ENCODE assay signal across 9 mouse cellular contexts in the genomic region with DNA sequence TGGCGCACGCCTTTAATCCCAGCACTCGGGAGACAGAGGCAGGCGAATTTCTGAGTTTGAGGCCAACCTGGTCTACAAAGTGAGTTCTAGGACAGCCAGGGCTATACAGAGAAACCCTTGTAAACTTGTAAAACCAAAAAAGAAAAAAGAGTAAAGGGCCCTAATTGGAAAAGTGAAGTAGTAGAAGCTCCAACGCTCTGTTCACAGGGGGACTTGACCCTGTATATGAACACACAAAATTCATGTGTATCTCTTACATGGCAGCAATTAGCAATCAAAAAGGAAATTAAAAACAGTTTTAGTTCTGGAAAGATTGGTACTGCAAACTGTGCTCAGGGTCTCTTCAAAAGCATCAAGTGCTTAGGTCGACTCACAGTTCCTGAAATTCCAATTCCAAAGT. TPM values are rescaled to one million over a fixed set of nuclear protein-coding genes. Genes with fewer than 3 reads are reported as not detected.
A peak's percentile ranks its signal among the peaks of the same experiment; 100 is the strongest.
DNase-seq lines count a peak whose midpoint lies in the region; ATAC-seq and TF ChIP-seq lines count a peak whose summit lies in the region.
"Had no signal": no experiment of that assay in that cellular context is flagged by ENCODE, and none has a peak within 500 bp of the region (broad histone marks: within the 10 kb centered on the region; RNA-seq: fewer than 3 reads in every experiment).

No protein-coding gene starts in this region.

- H3K79me2 ChIP-seq in CH12.LX (replicated peaks; ENCODE audit: control insufficient read depth, extremely low read depth, insufficient read depth, poor library complexity, severe bottlenecking): peaks cover 37% of the 10 kb centered on the region

- peak overlapping the region; percentile 99 for H3K27ac ChIP-seq in heart, embryonic 10.5 days
- H3K27ac ChIP-seq in CH12.LX (ENCODE audit: insufficient read depth, low read depth): no peak overlapping the region
- peak overlapping the region; percentile 93 for H3K27ac ChIP-seq in forebrain, postnatal 0 days (ENCODE audit: low read depth, low read length)
- peak overlapping the region; percentile 84 for H3K27ac ChIP-seq in liver, postnatal 0 days (ENCODE audit: low read depth)

- no peak for TF ChIP-seq RAD21 in CH12.LX (IDR thresholded peaks at IDR 0.05; ENCODE audit: low read depth, low read length)

- WGBS in heart, embryonic 10.5 days: 32% methylated on average over 6 of the region's 6 CpGs
- WGBS in forebrain, postnatal 0 days: 28% methylated on average over 6 of the region's 6 CpGs
- WGBS in liver, postnatal 0 days (ENCODE audit: insufficient replicate concordance): 24% methylated on average over 6 of the region's 6 CpGs

- H3K4me2 ChIP-seq in CH12.LX (ENCODE audit: insufficient read depth, low read depth, poor library complexity, severe bottlenecking): peak overlapping the region; percentile 24; the same call in 1 of the 2 replicates
- H3K4me2 ChIP-seq in forebrain, postnatal 0 days (ENCODE audit: low read depth): peak overlapping the region; percentile 83
- peak overlapping the region; percentile 91 for H3K4me2 ChIP-seq in liver, postnatal 0 days (ENCODE audit: low read depth, low read length)

- peaks cover 25% of the 10 kb centered on the region; the same call in 1 of the 2 replicates for H3K4me1 ChIP-seq in heart, embryonic 10.5 days
- peaks cover 10 to 24% of the 10 kb centered on the region in 2 experiments for H3K4me1 ChIP-seq in CH12.LX (ENCODE audit: control insufficient read depth in 1 of 2, insufficient read depth in 2 of 2)
- H3K4me1 ChIP-seq in forebrain, postnatal 0 days (ENCODE audit: insufficient read depth): no peaks in the 10 kb centered on the region
- peaks cover 10% of the 10 kb centered on the region; the same call in 1 of the 2 replicates for H3K4me1 ChIP-seq in liver, postnatal 0 days (ENCODE audit: insufficient read depth)

- dilution Hi-C loops in CH12.LX (cut with MboI; ENCODE audit: extremely low pct_ligation_motif_present, extremely low pct_unique_long_range_greater_than_20kb, low sequenced_read_pairs): no loop called here

- no peaks in the 10 kb centered on the region for H3K27me3 ChIP-seq in heart, embryonic 10.5 days (ENCODE audit: insufficient read depth, poor library complexity, severe bottlenecking)
- H3K27me3 ChIP-seq in CH12.LX (replicated peaks): no peaks in the 10 kb centered on the region
- H3K27me3 ChIP-seq in forebrain, postnatal 0 days (ENCODE audit: insufficient read depth, low read length): no peaks in the 10 kb centered on the region
- H3K27me3 ChIP-seq in liver, postnatal 0 days (ENCODE audit: insufficient read depth, low read length): no peaks in the 10 kb centered on the region

- no peak for ATAC-seq in forebrain, postnatal 0 days
- no peak for ATAC-seq in liver, postnatal 0 days

- H3K4me3 ChIP-seq in heart, embryonic 10.5 days: peak overlapping the region; percentile 99
- peak overlapping the region; percentile 45 to 100 (median 97) for H3K4me3 ChIP-seq in CH12.LX (replicated peaks in 1 of 3; ENCODE audit: low read depth in 2 of 3, low read length in 2 of 3, poor library complexity in 1 of 3)
- H3K4me3 ChIP-seq in forebrain, postnatal 0 days (ENCODE audit: low read depth, low read length): peak overlapping the region; percentile 96
- peak overlapping the region; percentile 74 for H3K4me3 ChIP-seq in liver, postnatal 0 days (ENCODE audit: low read depth, low read length)

- no peak for DNase-seq in heart, embryonic 10.5 days (ENCODE audit: low spot score)
- no peak for DNase-seq in heart, postnatal 4 days
- DNase-seq in CH12.LX (ENCODE audit: extremely low read depth): no peak
- DNase-seq in forebrain, postnatal 0 days: no peak
- DNase-seq in liver, postnatal 0 days: no peak
- DNase-seq in gastrocnemius, postnatal 4 days (ENCODE audit: low spot score in 2 of 2): no peak
- no peak for DNase-seq in cerebellum, postnatal 10 days
- DNase-seq in adrenal gland, postnatal 14 days: no peak

- no peaks in the 10 kb centered on the region for H3K9me3 ChIP-seq in heart, embryonic 10.5 days
- H3K9me3 ChIP-seq in CH12.LX (replicated peaks; ENCODE audit: low read length): no peaks in the 10 kb centered on the region
- no peaks in the 10 kb centered on the region for H3K9me3 ChIP-seq in forebrain, postnatal 0 days (ENCODE audit: low read length)
- H3K9me3 ChIP-seq in liver, postnatal 0 days (ENCODE audit: low read length): no peaks in the 10 kb centered on the region

- H3K36me3 ChIP-seq in heart, embryonic 10.5 days: peaks cover 65% of the 10 kb centered on the region
- peaks cover 51 to 69% of the 10 kb centered on the region in 2 experiments for H3K36me3 ChIP-seq in CH12.LX (replicated peaks in 1 of 2; ENCODE audit: control insufficient read depth in 1 of 2, insufficient read depth in 1 of 2, low read length in 1 of 2)
- H3K36me3 ChIP-seq in forebrain, postnatal 0 days (ENCODE audit: insufficient read depth): peaks cover 28% of the 10 kb centered on the region
- H3K36me3 ChIP-seq in liver, postnatal 0 days (replicated peaks; ENCODE audit: insufficient read depth, low read length): peaks cover 40% of the 10 kb centered on the region

- TF ChIP-seq EP300 in CH12.LX (IDR thresholded peaks at IDR 0.05; ENCODE audit: low read length): no peak; the same call in 1 of the 2 replicates
- TF ChIP-seq EP300 in liver, postnatal 0 days (IDR thresholded peaks at IDR 0.05; ENCODE audit: low read depth): no peak

- H3K9ac ChIP-seq in CH12.LX (ENCODE audit: insufficient read depth, low read depth): peak overlapping the region; percentile 34; the same call in 1 of the 2 replicates
- peak overlapping the region; percentile 97; the same call in 1 of the 2 replicates for H3K9ac ChIP-seq in forebrain, postnatal 0 days
- H3K9ac ChIP-seq in liver, postnatal 0 days (replicated peaks): peak overlapping the region; percentile 95

- no peak for TF ChIP-seq CTCF in CH12.LX (conservative IDR thresholded peaks at IDR 0.05 in 1 of 2, IDR thresholded peaks at IDR 0.05 in 1 of 2; ENCODE audit: low read depth in 2 of 2, low read length in 2 of 2)
- no peak for TF ChIP-seq CTCF in forebrain, postnatal 0 days (IDR thresholded peaks at IDR 0.05; ENCODE audit: low read depth)
- TF ChIP-seq CTCF in liver, postnatal 0 days (IDR thresholded peaks at IDR 0.05; ENCODE audit: low read depth): no peak

- TF ChIP-seq POLR2A in CH12.LX (IDR thresholded peaks at IDR 0.05; ENCODE audit: low read depth, low read length): no peak

- in situ Hi-C loops in CH12.LX (cut with MboI; ENCODE audit: low pct_ligation_motif_present, low pct_unique_long_range_greater_than_20kb, low sequenced_read_pairs): no loop called here

RNA-seq across cellular contexts. Expression of a gene that starts 0.3 kb away (rescaled TPM):
- 638 and 783 TPM in 2 replicates for polyA plus RNA-seq in heart, embryonic 10.5 days (2016; fragmentation: Nextera tagmentation; extraction: Ambion mirVana)
- 100 to 1,000 TPM; 952 to 961 TPM for total RNA-seq in heart, postnatal 4 days (2021)
- total RNA-seq in CH12.LX (2012; rRNA removed) (5,379 and 5,435 TPM in 2 replicates), CH12.LX (2014; rRNA removed) (2,191 and 2,455 TPM in 2 replicates)
- polyA plus RNA-seq in CH12.LX (2012; ENCODE audit: insufficient read length, low read depth): 1,480 and 1,967 TPM in 2 replicates
- total RNA-seq in forebrain, postnatal 0 days (2014; rRNA removed): 784 and 1,295 TPM in 2 replicates
- polyA plus RNA-seq in forebrain, postnatal 0 days (2015; fragmentation: Nextera tagmentation; extraction: Ambion mirVana): 481 and 630 TPM in 2 replicates
- polyA plus RNA-seq in liver, postnatal 0 days (2015; fragmentation: Nextera tagmentation; extraction: Ambion mirVana): 543 and 557 TPM in 2 replicates
- total RNA-seq in gastrocnemius, postnatal 4 days (2021): 1,000 to 10,000 TPM; 1,262 to 1,321 TPM
- 935 and 1,177 TPM in 2 replicates for total RNA-seq in adrenal gland, postnatal 14 days (2021)

RNA-seq across cellular contexts. Expression of a gene that starts 22.6 kb away (rescaled TPM):
- 1.5 and 2.4 TPM in 2 replicates for polyA plus RNA-seq in heart, embryonic 10.5 days (2016; fragmentation: Nextera tagmentation; extraction: Ambion mirVana)
- 1 to 10 TPM; 5.0 to 5.8 TPM for total RNA-seq in heart, postnatal 4 days (2021)
- total RNA-seq in CH12.LX (2012; rRNA removed): 12.0 and 13.8 TPM in 2 replicates
- 8.6 and 8.8 TPM in 2 replicates for total RNA-seq in CH12.LX (2014; rRNA removed)
- polyA plus RNA-seq in CH12.LX (2012; ENCODE audit: insufficient read length, low read depth): 14.7 and 18.5 TPM in 2 replicates
- 10.2 and 16.9 TPM in 2 replicates for total RNA-seq in forebrain, postnatal 0 days (2014; rRNA removed)
- 14.4 and 18.2 TPM in 2 replicates for polyA plus RNA-seq in forebrain, postnatal 0 days (2015; fragmentation: Nextera tagmentation; extraction: Ambion mirVana)
- 4.8 TPM in 2 replicates for polyA plus RNA-seq in liver, postnatal 0 days (2015; fragmentation: Nextera tagmentation; extraction: Ambion mirVana)
- total RNA-seq in gastrocnemius, postnatal 4 days (2021): 1 to 10 TPM; 2.3 to 3.6 TPM
- total RNA-seq in adrenal gland, postnatal 14 days (2021): 8.4 and 19.0 TPM in 2 replicates

RNA-seq across cellular contexts. Expression of a gene that starts 26.1 kb away (rescaled TPM):
- polyA plus RNA-seq in heart, embryonic 10.5 days (2016; fragmentation: Nextera tagmentation; extraction: Ambion mirVana): 55.1 and 68.7 TPM in 2 replicates
- total RNA-seq in heart, postnatal 4 days (2021): 10 to 100 TPM; 17.7 to 19.7 TPM
- total RNA-seq in CH12.LX (2012; rRNA removed): 33.9 and 39.6 TPM in 2 replicates
- 34.0 and 36.8 TPM in 2 replicates for total RNA-seq in CH12.LX (2014; rRNA removed)
- 40.3 and 43.1 TPM in 2 replicates for polyA plus RNA-seq in CH12.LX (2012; ENCODE audit: insufficient read length, low read depth)
- 4.2 and 9.1 TPM in 2 replicates for total RNA-seq in forebrain, postnatal 0 days (2014; rRNA removed)
- 4.4 and 5.0 TPM in 2 replicates for polyA plus RNA-seq in forebrain, postnatal 0 days (2015; fragmentation: Nextera tagmentation; extraction: Ambion mirVana)
- polyA plus RNA-seq in liver, postnatal 0 days (2015; fragmentation: Nextera tagmentation; extraction: Ambion mirVana): 10.7 and 11.8 TPM in 2 replicates
- 10 to 100 TPM in 1 of 2 experiments, 1 to 10 TPM in 1; 9.6 to 10.9 TPM for total RNA-seq in gastrocnemius, postnatal 4 days (2021)
- 7.1 and 7.2 TPM in 2 replicates for total RNA-seq in adrenal gland, postnatal 14 days (2021)

RNA-seq across cellular contexts. Expression of a gene that starts 29.8 kb away (rescaled TPM):
- polyA plus RNA-seq in heart, embryonic 10.5 days (2016; fragmentation: Nextera tagmentation; extraction: Ambion mirVana): not detected in 2 replicates
- total RNA-seq in heart, postnatal 4 days (2021): not detected
- total RNA-seq in CH12.LX (2012; rRNA removed) (0.55 and 0.98 TPM in 2 replicates), CH12.LX (2014; rRNA removed) (not detected in 2 replicates)
- polyA plus RNA-seq in CH12.LX (2012; ENCODE audit: insufficient read length, low read depth): not detected in 2 replicates
- 3.1 and 6.2 TPM in 2 replicates for total RNA-seq in forebrain, postnatal 0 days (2014; rRNA removed)
- polyA plus RNA-seq in forebrain, postnatal 0 days (2015; fragmentation: Nextera tagmentation; extraction: Ambion mirVana): 1.3 and 1.7 TPM in 2 replicates
- polyA plus RNA-seq in liver, postnatal 0 days (2015; fragmentation: Nextera tagmentation; extraction: Ambion mirVana): 0.33 TPM in 1 of 2 replicates, not detected in the other
- total RNA-seq in gastrocnemius, postnatal 4 days (2021): under 1 TPM in 1 of 2 experiments, not detected in 1; 0.47 TPM
- total RNA-seq in adrenal gland, postnatal 14 days (2021): not detected in 2 replicates
- total RNA-seq: left cerebral cortex, postnatal 36 days had no signal

RNA-seq across cellular contexts. Expression of a gene that starts 30.8 kb away (rescaled TPM):
- 2.5 and 4.9 TPM in 2 replicates for polyA plus RNA-seq in heart, embryonic 10.5 days (2016; fragmentation: Nextera tagmentation; extraction: Ambion mirVana)
- 1 to 10 TPM; 4.6 to 5.9 TPM for total RNA-seq in heart, postnatal 4 days (2021)
- total RNA-seq in CH12.LX (2012; rRNA removed): 31.5 and 32.4 TPM in 2 replicates
- 49.7 and 51.1 TPM in 2 replicates for total RNA-seq in CH12.LX (2014; rRNA removed)
- polyA plus RNA-seq in CH12.LX (2012; ENCODE audit: insufficient read length, low read depth): 32.9 and 36.3 TPM in 2 replicates
- 5.5 and 11.4 TPM in 2 replicates for total RNA-seq in forebrain, postnatal 0 days (2014; rRNA removed)
- 4.1 and 6.0 TPM in 2 replicates for polyA plus RNA-seq in forebrain, postnatal 0 days (2015; fragmentation: Nextera tagmentation; extraction: Ambion mirVana)
- 2.3 and 2.5 TPM in 2 replicates for polyA plus RNA-seq in liver, postnatal 0 days (2015; fragmentation: Nextera tagmentation; extraction: Ambion mirVana)
- total RNA-seq in gastrocnemius, postnatal 4 days (2021): 1 to 10 TPM; 6.2 to 8.8 TPM
- total RNA-seq in adrenal gland, postnatal 14 days (2021): 6.3 and 10.2 TPM in 2 replicates

Comparison
In these comparisons a context has a peak if more than half of its experiments do, and no peak if none do; other contexts are left out.
1. H3K4me2 ChIP-seq: peak in every context shown above with its lines; median percentile 91 in liver, postnatal 0 days; 83 in forebrain, postnatal 0 days; 24 in CH12.LX.
2. H3K9ac ChIP-seq: peak in every context shown above with its lines; median percentile 97 in forebrain, postnatal 0 days; 95 in liver, postnatal 0 days; 34 in CH12.LX.